Mouse (Mus musculus) liver (tissue): ENCODE results near the gene Hist1h1a.
"Not testable (repeated sequence)": the region's sequence is repeated elsewhere in the genome, so short reads cannot be mapped to it uniquely, and the experiment has no call there.

Experiments
- DNase-seq: peaks from one replicate; pipeline ENCODE4 v3.0.0-alpha.2; 2020; ENCODE audit warnings: mixed read lengths

Hist1h1a gene

DNA sequence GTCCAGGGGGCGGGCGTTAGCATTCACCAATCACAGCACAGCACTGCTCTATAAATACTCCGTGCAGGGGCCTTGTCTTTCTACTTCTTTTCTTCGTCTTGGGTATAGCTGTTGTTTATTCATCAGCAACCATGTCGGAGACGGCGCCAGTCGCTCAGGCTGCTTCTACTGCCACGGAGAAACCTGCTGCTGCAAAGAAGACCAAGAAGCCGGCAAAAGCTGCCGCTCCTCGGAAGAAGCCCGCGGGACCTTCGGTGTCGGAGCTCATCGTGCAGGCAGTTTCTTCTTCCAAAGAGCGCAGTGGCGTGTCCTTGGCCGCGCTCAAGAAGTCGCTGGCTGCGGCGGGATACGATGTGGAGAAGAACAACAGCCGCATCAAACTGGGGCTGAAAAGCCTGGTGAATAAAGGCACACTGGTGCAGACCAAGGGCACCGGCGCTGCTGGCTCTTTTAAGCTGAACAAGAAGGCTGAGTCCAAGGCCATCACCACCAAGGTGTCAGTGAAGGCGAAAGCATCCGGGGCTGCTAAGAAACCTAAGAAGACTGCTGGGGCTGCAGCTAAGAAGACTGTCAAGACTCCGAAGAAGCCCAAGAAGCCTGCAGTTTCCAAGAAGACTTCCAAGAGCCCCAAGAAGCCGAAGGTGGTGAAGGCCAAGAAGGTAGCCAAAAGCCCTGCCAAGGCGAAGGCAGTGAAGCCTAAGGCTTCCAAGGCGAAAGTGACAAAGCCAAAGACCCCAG, at the start of gene Hist1h1a:
Gene Hist1h1a, plus strand, starts transcription at position 81 of the 738 bp plus-strand sequence.
- DNase-seq, result peak; percentile 97

DNA sequence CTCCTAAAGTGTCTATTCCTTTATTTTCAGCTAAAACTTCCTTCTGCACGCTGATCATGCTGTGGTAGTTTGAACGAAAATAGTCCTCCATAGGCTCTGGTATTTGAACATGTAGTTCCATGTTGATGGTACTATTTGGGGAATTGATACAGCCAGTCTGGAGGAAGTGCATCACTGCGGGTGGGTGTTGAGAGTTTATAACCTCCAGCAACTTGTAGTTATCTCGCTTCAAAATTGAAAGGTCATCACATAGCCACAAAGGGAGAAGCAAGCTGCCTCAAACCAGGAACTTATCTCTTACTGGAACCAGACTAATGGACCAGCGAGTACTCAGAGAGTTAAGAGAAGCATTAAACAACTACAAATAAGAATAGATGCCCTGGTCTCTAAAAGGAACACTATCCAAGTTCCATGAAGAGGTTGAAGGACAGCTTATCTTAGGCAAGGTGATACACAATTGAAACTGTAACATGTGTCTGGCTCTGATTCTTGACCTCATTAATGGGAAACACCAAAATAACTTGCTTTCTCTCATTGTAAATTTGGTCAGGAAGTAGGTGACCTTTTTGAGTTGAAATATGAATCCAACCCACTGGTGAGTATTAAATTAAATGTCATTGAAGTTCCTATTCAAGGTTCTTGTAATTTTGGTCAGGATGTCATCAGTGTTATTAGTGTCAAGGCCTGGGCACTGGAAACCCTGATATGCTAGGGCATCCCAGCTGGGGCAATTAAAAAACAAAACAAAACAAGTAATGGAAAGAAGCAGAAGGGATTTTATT, 47.0 kb upstream of the Hist1h1a start:
- DNase-seq, result no peak

DNA sequence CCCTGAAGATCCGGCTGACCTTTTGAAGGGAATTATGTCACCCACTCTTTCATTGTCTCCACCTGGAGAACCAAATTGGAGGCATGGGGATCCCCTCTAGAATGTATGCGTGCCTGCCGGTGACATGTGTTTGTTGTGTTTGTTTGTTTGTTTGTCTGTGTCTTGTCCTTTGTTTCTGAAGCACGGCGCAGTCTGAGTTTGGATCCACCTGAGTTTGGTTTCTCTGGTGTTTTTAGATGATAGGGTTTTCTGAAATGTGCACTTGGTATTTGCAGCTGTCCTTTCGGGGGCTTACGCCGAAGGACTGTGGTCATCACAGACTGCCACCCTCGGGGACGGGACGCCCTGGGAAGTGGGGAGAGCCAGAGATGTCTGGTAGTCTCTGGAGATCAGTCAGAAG, 46.3 kb upstream of the Hist1h1a start:
- DNase-seq, result no peak

DNA sequence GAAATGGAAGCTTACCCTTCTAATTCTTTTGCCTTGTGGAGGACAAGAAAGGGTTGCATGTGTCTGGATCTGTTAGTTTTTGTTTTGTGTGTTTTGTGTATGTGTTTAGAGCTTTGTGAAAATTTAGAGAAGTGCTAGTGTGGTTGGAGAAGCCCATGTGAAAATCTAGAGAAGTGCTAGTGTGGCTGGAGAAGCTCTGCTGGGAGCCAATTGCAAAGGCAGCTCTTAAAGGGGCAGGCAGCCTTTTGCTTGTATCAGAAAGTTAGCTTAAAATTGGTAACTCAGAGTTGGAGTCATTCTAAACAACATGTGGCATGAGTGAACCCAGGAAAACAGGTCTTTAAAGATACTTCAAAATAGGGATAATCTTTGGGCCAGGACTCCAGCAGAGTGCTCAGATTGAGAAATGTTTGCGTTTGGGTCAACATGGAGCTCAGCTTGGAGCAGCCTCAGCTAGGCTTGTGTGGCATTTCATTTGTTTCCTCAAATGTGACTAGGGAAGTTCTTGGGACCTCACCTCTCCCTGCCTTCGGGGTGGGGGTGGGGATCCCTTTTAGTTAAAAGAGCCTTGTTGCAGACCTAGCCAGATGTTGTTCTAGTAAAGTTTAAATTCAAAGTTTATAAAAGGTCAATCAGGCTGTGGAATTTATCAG, 45.7 kb upstream of the Hist1h1a start:
- DNase-seq, result not testable (repeated sequence)

DNA sequence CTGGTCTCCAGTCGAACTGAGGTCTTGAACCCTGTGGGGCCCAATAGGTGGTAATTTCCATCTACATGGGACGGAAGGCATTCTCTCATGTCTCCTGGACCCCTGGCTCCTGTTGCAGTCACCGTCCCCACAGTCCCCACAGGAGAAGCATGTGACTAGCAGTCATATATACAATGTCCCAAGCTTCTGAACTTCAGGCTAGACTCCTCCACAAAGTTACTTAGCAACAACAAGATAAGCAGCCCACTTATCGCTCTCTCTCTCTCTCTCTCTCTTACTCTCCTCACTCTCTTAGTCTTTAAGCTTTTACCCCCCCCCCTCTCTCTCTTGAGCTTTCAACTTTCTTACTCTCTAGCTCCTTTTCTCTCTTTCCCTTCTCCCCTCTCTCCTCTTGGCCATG, 39.2 kb upstream of the Hist1h1a start:
- no peak for DNase-seq

DNA sequence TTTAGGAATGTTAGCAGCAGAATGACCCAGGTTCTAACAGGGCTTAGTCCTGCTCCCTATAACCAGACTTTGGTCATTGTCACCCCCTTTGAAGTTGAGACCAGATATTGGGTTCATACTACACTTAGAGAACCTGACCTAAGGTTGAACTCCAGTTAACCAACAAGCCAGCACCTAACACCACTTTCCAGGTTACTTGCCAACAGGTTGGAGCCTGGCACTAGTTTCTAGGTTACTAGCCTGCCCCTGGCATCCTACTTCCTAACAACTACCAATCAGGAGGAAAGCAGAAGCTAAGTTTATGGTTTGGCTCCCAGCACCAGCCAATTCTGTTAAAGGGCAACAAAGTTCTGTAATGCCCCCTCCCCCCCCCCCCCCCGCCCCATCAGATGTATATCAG, 38.3 kb upstream of the Hist1h1a start:
- DNase-seq, result no peak

DNA sequence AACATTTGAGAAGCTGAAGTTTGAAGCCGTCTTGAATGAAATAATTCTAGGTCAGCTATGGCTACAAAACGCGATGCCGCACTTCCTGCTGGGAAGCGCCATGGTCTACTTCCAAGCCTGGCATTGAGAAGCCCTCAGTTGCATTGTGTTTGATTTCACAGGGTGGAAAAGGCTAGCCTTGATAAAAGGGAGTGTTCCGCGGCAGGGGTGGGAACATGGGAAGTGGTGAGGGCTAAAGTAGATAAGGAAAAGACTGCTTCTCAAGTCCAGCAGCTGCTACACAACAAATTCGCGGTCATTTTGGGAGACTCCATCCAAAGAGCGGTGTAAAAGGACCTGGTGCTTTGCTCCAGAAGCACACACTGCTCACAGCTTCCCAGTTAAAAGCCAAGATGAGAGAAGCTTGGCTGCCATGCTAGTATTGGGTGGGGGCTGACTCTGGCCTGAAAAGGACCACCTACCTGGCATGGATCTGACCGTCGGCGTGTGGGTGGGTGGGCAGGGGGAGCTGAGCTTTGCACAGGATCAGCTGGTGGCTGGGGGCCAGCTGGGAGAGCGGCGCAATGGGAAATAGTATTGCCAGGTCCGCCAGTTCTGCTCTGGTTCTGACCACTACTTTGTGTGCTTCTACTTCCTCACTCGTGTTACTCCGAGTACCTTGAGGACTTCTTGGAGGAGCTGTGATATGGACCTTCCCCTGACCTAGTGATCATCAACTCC, 34.8 kb upstream of the Hist1h1a start:
- DNase-seq, result peak; percentile 58

DNA sequence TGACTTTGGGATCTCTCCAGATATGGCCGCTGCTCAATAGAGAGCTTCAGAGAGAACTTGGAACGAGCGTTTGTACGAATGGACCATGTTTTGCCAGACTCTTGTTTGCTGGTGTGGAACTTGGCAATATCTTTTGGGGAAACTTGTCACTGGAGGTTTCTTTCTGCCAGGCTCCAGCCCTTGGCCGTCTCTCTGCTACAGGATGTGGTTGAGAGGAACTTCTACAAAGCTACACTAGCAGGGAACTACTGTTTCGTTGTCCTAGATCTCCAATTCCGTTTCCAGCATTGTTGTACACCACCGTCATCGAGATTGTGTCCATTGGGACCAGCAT, 34.3 kb upstream of the Hist1h1a start:
- no peak for DNase-seq

DNA sequence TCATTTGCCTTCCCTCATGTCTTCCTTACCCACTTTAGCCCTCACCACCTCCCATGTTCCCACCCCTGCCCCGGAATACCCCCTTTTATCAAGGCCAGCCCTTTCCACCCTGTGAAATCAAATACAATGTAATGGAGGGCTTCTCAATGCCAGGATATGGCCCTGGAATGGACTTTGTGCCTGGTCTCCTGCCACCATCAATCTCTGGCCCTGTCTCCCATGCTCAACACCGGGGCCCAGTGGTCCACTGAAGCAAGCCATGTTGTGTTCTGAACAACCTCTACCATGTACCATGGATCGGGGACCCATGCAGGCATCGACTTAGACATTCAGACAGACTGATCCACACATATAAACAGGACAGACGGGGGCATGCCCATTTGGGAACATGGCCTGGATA, 33.8 kb upstream of the Hist1h1a start:
- no peak for DNase-seq

DNA sequence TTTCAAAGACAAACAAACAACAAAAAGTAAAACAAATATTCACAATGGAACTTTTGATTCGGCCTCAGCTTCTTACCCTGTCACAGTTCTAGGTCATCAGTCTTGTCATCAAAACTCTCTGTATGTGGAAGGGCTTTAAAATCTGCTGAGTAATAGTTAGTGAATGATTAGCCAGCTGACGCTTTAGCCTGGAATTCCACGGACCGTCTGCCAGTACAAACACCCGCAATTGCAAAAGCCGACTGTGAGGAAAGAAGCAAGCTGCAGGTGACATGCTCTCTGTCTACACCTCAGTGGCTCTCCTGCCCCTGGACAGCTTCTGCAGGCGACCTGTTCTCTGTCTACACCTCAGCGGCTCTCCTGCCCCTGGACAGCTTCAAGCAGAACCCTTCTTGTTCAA, 33.0 kb upstream of the Hist1h1a start:
- no peak for DNase-seq

DNA sequence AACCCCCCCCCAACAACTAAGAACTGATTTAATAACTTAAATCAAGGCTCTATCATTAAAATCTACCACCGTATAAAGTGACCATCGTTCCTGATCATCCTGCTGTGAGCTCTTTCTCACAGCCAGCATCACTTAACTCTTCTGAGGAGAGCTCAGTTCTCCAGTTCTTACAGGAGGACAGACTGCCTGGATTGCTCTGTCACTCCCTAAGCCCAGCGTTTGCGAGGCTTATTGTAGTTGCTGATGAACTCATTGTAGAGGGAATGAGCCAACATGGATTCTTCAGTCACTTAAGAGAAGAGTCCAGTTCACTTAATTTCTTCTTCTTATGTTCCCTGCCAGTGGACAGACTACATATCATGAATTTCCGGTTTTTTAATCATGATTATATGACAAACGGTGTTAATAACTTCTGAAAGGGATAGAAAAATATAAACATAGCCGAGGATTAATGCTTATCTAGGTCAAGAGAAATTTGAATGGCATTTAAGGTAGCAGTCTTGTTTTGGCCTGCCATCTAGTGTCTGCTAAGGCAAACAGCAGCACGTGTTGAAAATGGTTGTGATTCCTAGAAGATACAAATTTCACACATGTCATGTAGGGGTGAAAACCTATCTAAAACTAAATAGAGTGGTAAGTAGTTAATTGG, 31.2 kb upstream of the Hist1h1a start:
- DNase-seq, result no peak

DNA sequence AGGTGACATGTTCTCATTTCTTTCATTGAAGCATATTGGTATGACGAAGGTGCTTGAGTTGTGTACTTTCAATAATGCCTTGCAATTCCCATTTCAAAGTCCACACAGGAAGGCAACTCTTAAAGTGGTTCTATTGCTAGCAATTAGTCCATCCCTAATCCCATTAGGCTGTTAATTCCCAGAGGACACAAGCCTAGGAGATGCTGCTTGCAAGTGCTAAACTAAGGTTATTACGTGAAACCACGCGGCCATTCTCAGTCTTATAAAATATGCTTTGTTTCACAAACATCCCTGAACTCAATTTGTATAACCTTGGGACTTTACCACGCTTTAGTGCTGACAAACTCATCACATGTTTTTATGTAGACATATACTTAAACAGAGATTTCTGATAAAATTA, 26.4 kb upstream of the Hist1h1a start:
- DNase-seq, result no peak

DNA sequence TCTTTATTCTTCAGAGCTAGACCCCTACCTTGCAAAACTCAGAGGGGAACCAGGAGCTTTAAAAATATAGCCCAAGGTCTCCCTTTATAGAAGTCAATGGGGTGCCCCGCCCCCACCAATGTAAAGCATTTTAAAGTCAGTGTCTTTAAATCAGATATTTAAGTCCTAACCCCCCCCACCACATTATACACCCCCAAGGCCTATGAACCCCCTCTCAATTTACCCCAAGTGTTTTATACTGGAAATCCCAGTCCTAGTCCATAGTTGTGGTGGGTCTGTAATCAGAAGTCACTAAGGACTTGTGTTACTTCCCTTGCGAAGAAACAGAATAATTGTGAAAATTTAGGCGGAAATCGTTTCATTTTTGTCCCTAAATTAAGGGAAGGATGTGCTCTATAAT, 25.4 kb upstream of the Hist1h1a start:
- peak; percentile 65 for DNase-seq

DNA sequence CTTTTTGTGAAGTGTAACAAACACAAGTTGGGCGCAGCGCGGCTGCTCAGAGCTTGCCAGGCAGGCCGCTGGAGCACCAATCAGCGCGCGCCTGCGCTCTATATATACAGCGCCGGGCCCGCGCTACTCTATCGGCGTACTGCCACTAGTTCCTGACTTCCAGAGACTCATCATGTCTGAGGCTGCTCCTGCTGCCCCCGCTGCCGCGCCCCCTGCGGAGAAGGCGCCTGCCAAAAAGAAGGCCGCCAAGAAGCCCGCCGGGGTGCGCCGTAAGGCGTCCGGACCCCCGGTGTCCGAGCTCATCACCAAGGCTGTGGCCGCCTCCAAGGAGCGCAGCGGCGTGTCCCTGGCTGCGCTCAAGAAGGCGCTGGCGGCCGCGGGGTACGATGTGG, 24.8 kb upstream of the Hist1h1a start, which contains the start of gene Hist1h1c:
Gene Hist1h1c, plus strand, starts transcription at position 132 of the 392 bp plus-strand sequence.
- DNase-seq, result peak; percentile 96

DNA sequence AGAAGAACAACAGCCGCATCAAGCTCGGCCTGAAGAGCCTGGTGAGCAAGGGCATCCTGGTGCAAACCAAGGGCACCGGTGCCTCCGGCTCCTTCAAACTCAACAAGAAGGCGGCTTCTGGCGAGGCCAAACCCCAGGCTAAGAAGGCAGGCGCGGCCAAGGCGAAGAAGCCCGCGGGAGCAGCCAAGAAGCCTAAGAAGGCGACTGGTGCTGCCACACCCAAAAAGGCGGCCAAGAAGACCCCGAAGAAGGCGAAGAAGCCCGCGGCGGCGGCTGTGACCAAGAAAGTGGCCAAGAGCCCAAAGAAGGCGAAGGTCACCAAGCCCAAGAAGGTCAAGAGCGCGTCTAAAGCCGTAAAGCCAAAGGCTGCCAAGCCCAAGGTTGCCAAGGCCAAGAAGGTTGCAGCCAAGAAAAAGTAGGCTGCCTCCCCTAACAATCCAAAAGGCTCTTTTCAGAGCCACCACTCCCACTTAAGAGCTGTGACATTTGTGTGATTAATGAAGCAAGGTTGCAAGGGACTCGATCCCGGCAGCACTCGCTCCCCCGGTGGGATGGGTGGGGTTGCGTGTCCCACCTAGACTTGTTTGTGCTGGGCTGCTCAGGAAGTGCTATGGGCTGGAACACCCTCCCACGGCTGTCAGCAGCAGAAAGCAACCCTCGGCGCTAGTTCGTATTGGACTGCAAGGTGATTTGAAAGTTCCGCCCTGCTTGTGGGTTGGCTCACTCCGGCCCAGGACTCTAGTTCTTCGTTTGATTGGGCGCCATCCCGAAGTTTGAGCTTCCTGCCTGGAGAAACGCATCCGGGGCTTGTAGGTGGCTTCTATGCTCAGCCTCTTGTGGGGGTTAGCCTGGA, 24.2 kb upstream of the Hist1h1a start:
- peak; percentile 93 for DNase-seq

DNA sequence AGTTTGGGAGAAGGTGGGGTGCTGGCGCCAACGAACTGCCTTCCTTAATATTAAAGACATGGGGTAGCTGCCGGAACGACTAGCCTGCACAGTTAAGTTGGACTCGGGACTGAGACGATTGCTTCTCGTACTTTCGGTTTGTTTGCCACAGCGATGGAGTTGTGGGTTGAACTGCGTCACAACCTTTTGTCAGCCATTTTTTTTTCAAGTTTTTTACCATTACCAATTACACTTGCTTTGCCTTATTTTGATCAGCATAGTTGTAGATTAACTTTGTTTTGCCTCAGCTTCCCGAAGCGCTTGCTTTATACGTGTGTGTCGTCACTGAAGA, 23.6 kb upstream of the Hist1h1a start:
- DNase-seq, result no peak

DNA sequence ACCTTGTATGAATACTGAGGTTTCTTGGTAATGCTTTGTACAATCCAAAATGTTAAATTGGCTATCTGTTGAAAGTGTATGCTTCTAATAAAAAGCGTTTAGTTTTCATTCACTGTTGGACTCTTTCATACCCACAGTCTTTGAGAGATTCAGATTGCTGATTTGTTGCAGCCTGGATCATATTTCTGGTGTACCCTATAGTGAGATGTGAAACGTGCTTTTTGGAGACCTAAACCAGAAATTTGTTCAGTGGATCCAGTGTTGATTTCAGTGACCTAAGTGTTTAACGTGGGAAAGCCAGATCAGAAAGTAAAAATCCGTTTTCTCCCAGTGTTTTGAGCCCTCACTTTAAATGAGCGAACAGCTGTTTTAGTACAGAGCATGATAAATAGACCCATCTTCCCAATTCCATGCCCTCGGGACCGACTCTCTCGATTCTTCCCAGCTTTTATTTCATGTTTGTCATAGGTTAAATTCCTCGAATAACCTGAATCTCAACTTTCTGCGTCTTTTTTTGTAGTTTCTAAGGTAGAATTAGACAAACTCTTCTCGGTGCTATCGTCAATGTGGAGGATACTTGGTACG, 23.1 kb upstream of the Hist1h1a start:
- DNase-seq, result no peak

DNA sequence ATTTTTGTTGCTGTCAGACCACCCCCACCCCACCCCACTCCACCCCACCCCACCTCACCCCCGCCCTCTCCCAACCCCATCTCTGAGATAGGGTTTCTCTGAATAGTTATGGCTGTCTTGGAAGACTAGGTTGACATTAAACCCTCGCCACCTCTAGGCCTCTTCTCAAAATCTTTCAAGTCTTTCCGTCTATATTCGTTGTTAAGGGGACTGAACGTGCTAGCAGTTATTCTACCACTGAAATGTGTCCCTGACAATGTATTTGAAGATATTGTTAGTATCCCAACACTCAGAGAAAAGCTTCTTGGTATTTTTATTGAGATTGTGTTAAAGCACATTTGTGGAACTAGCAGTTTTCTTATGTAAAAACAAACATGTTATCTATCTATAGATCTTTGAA, 22.6 kb upstream of the Hist1h1a start:
- DNase-seq, result peak; percentile 55

DNA sequence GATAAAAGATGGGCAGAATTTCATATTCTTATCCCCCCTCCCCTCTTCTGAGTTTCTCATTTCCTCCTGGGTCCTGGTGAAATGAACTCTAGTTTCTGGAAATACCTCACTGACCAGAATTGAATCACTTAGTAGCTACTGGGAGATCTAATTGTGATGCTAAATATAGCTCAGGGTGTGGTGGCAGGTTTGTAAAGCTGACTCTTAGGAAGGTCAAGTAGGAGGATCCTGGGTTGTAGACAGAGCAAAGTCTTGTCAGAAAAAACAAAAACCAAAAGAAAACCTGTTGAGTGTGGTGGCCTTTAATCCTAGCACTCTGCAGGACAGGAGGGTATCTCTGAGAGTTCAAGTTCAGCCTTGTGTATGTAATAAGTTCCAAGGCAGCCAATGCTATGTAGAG, 21.5 kb upstream of the Hist1h1a start:
- DNase-seq, result no peak

DNA sequence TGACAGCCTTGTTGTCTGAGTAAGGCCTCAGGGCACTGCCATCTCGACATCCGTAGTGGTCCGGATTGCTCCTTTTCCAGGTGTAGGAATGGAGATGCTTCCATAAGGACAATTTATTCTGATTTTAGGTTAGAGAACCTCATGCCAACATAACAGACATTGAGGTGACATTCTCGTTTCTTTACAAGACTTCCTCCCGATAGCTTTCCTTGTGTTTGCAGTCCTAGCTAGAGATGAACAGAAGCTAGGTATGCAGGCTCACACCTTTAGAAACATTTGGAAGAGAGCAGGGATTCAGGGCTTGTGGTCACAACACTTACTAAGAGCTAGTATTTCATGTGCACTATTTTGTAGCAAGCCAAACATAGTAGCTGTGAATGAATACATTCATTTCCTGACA, 20.3 kb upstream of the Hist1h1a start:
- no peak for DNase-seq

DNA sequence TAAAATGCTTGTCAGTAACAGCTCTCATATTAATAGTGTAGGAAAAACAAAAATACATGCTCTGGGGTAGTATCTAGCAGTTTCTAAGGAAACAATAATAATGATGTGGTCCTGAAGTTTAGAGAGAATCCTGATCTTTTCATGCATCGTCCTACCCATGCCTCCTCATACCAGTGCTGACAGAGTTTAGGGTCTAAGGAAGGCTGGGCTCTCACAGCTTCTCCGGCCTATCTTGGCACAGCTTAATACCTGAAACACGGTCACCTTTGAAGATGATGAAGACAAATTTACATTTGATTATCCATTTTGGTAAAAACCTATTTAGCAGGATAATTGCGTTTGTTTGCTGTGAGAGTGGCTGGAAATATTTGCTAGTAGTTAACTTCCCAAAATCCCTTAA, 19.5 kb upstream of the Hist1h1a start:
- DNase-seq, result no peak
